Mouse (Mus musculus) B cell, adult (primary cell): ENCODE measurements around the gene Adgre5. TPM values are rescaled to one million over a fixed set of nuclear protein-coding genes. Genes with fewer than 3 reads are reported as not detected.

ENCODE experiments used
- total RNA-seq: library from RNA; stranded (reverse); gene quantifications from 4 replicates; pipeline ENCODE4 v1.2.4, GENCODE M21; 2023; ENCODE audit not compliant: inconsistent age

The Adgre5 gene
- total RNA-seq: 830 to 1,032 TPM (median 998 TPM) in 4 replicates

DNA sequence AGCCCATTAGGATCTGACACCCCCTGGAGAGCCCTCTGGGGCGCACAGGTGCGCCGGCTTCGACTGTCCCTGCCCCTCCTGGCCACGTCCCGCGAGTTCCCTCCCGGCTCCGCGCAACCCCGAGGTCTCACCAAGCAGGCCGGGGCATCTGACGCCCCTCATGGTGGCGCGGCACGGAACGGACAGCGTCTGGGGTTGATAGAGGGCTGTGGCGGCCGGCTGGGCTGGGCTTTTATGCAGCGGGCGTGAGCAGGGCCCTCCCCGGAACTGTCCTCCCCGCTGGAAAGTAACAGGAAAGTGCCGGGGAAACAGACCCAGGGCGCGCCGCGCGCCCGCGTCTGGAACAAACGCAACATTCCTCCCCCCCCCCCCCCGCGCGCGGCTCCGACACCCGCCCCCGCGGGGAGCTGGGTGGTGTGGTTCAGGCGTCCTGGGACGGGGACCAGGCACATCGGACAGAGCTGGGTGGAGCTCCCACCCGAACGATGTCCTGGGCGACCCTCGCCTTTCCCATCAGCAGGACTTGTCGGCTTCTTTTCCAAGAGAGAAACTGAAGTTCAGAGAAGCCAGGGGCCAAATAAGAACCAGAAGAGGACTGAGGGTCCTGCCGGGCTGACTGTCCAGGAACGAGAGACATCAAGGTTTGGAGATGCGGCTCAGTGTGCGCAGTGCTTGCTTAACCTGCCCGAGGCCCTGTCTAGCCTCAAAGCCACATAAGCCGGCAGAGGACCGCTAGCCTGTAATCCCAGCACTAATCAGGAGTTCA is at the start of gene Adgre5:
Gene Adgre5 (minus strand): TSS at position 351 of the 766 bp plus-strand sequence.

GRCm38 (mm10) chr8:83715031-83715690 is 26.0 kb downstream of the Adgre5 start, which contains the start of gene Ddx39:
Gene Ddx39 (plus strand): TSS chr8:83715177.

GRCm38 (mm10) chr8:83698661-83699453 is 42.3 kb downstream of the Adgre5 start, which contains the start of gene Pkn1:
Gene Pkn1 (minus strand): TSS chr8:83699179.

Other genes starting within 250 kb of the Adgre5 start
- gene Olfr370, start 205.5 kb downstream of the Adgre5 start, total RNA-seq: not detected in 4 replicates
- gene Ndufb7, start 174.7 kb downstream of the Adgre5 start, total RNA-seq: 78.6 to 95.9 TPM (median 83.3 TPM) in 4 replicates
- 184 to 225 TPM (median 220 TPM) in 4 replicates for gene Tecr, start 133.4 kb downstream of the Adgre5 start, total RNA-seq
- 88.1 to 108 TPM (median 91.7 TPM) in 4 replicates for gene Dnajb1, start 133.1 kb downstream of the Adgre5 start, total RNA-seq
- gene Gipc1, start 88.6 kb downstream of the Adgre5 start, total RNA-seq: 24.5 to 29.6 TPM (median 27.1 TPM) in 4 replicates
- 0.35 to 0.77 TPM (median 0.50 TPM) in 4 replicates for gene Ptger1, start 74.6 kb downstream of the Adgre5 start, total RNA-seq
- gene Pkn1, start 42.1 kb downstream of the Adgre5 start, total RNA-seq: 340 to 352 TPM (median 342 TPM) in 4 replicates
- gene Ddx39, start 26.1 kb downstream of the Adgre5 start, total RNA-seq: 98.5 to 114 TPM (median 103 TPM) in 4 replicates
- gene Adgrl1, start 158.8 kb upstream of the Adgre5 start, total RNA-seq: 4.0 to 9.1 TPM (median 5.7 TPM) in 4 replicates
- 1.0 to 2.6 TPM (median 1.3 TPM) in 4 replicates for gene Gm10644, start 213.9 kb upstream of the Adgre5 start, total RNA-seq
- gene Asf1b, start 214.2 kb upstream of the Adgre5 start, total RNA-seq: 8.9 to 13.0 TPM (median 11.5 TPM) in 4 replicates
- gene Prkaca, start 231.7 kb upstream of the Adgre5 start, total RNA-seq: 45.8 to 49.4 TPM (median 48.8 TPM) in 4 replicates